Mouse (Mus musculus) cerebellum, adult 2 months (tissue): ENCODE results near the gene Tspan12. TPM values are rescaled to one million over a fixed set of nuclear protein-coding genes. Genes with fewer than 3 reads are reported as not detected.
"Not testable (repeated sequence)": the region's sequence is repeated elsewhere in the genome, so short reads cannot be mapped to it uniquely, and the experiment has no call there.

Experiments used
- DNase-seq, 2 experiments: peaks; one replicate each; pipeline ENCODE4 v3.0.0; 2021
- H3K27ac ChIP-seq: fragments of 200-500 bp; 2 replicates; pipeline ENCODE4 v1.5.1; 2012; ENCODE audit warnings: low read length, control low read depth, inconsistent platforms; ENCODE audit not compliant: insufficient read depth
- H3K27me3 ChIP-seq: fragments of 200-500 bp; 2 replicates; pipeline ENCODE4 v1.6.1; 2012; ENCODE audit warnings: inconsistent platforms, mild to moderate bottlenecking, low read length, moderate library complexity; ENCODE audit not compliant: control insufficient read depth, insufficient read depth
- H3K4me1 ChIP-seq: fragments of 200-500 bp; 2 replicates; pipeline ENCODE4 v1.6.1; 2011; ENCODE audit warnings: low read length; ENCODE audit not compliant: control insufficient read depth, insufficient read depth
- H3K4me3 ChIP-seq: fragments of 200-500 bp; replicated peaks from 2 replicates; pipeline ENCODE3; 2011; ENCODE audit warnings: mild to moderate bottlenecking, low read depth, low read length, control low read depth; ENCODE audit not compliant: insufficient read depth
- CTCF ChIP-seq: fragments of 200-500 bp; IDR thresholded peaks from 2 replicates; pipeline ENCODE4 v1.5.1; 2011; ENCODE audit warnings: low read depth, mild to moderate bottlenecking, control low read depth, low read length, moderate library complexity, borderline replicate concordance; ENCODE audit not compliant: insufficient read depth
- POLR2A ChIP-seq: fragments of 200-500 bp; IDR thresholded peaks from 2 replicates; pipeline ENCODE4 v1.6.1; 2011; ENCODE audit warnings: low read length, control low read depth, borderline replicate concordance; ENCODE audit not compliant: insufficient read depth
- WGBS: fragments of 180-500 bp; shearing (Covaris S2); methylation state at CpG from one replicate; pipeline ENCODE4 v1.1.7; 2018; 5-methylcytosine and 5-hydroxymethylcytosine counted together
- polyA plus RNA-seq: library from polyadenylated mRNA; depleted of rRNA; stranded (reverse); fragments of >200 nt; gene quantifications from 2 replicates; pipeline ENCODE4 v1.2.3, GENCODE M21; 2012

Gene Tspan12
- polyA plus RNA-seq, 1 experiment, result 17.8 TPM

DNA sequence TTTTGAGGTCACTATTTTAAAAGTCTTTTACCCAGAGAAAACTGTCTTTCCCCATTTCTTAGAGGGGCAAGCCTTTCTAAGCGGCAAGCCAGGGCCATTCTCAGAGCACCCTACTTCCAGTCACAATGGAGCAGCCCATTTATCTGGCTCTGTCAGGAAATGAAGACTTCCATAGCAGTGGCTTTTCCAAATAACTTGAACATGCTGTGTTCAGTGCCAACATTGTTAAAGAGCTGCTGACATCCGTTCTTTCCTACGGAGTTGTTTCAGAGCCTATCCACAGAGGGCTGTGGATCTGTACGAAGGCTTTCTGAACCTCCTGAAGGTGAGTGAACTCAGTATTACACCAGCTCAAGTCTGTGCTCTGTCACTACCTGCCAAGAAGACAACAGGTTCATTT lies 55.2 kb downstream of the Tspan12 start:
- Histone ChIP-seq H3K27me3 (no peaks in the 10 kb centered on the region), H3K4me3 (no peak overlapping the region), H3K4me1 (no peaks in the 10 kb centered on the region), H3K27ac (no peak overlapping the region)
- 86% methylated on average over 4 of the region's 4 CpGs for WGBS
- DNase-seq, result no peak
- no peak for TF ChIP-seq POLR2A
- no peak for TF ChIP-seq CTCF

DNA sequence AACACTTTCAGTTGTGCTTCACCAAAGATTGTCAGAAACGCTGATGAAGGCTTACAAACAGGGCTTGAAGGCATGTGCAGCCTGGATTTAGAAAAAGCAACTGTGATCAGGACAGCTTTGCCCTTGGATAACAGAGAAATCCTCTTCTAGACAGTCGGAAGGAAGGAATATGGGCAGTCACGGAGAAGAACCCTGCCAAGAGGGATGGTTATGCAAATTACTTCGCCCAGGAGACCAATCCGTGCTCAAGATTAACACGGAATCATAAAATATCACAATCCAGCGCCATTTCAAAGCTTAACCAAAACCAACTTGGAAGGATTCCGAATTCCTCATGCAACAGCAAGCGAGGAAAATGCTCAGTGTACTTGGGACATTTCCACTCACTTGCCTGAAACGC lies 55.9 kb downstream of the Tspan12 start:
- no peak for DNase-seq
- TF ChIP-seq CTCF, result no peak
- no peak for TF ChIP-seq POLR2A
- 57% methylated on average over 10 of the region's 10 CpGs for WGBS

GRCm38 (mm10) chr6:21795410-21795809 lies 56.9 kb downstream of the Tspan12 start:
- no peak for TF ChIP-seq POLR2A
- no peak for TF ChIP-seq CTCF
- Histone ChIP-seq H3K4me1 (no peaks in the 10 kb centered on the region), H3K4me3 (no peak overlapping the region), H3K27me3 (no peaks in the 10 kb centered on the region), H3K27ac (no peak overlapping the region)
- DNase-seq, result no peak
- WGBS, result 88% methylated on average over 5 of the region's 5 CpGs

More for the DNA sequence above, 55.9 kb downstream of the Tspan12 start:
- H3K27ac ChIP-seq, result no peak overlapping the region
- no peaks in the 10 kb centered on the region for H3K4me1 ChIP-seq
- H3K27me3 ChIP-seq, result no peaks in the 10 kb centered on the region
- H3K4me3 ChIP-seq, result no peak overlapping the region

- H3K27ac ChIP-seq, result no peak overlapping the region
- no peak overlapping the region for H3K4me3 ChIP-seq
- peak; percentile 39; the same call in 1 of the 2 replicates for TF ChIP-seq CTCF
- TF ChIP-seq POLR2A, result no peak
- DNase-seq, result peak; percentile 39 to 62
- no peaks in the 10 kb centered on the region for H3K27me3 ChIP-seq
- no peaks in the 10 kb centered on the region for H3K4me1 ChIP-seq
- WGBS, result 4% methylated on average over 7 of the region's 7 CpGs
Measured at GRCm38 (mm10) chr6:21795072-21795407, 57.3 kb downstream of the Tspan12 start.

GRCm38 (mm10) chr6:21794337-21795071 lies 57.8 kb downstream of the Tspan12 start:
- H3K27ac ChIP-seq, result no peak overlapping the region
- no peak for TF ChIP-seq CTCF
- no peak for TF ChIP-seq POLR2A
- no peaks in the 10 kb centered on the region for H3K27me3 ChIP-seq
- no peak for DNase-seq
- 77% methylated on average over 11 of the region's 11 CpGs for WGBS
- H3K4me3 ChIP-seq, result no peak overlapping the region
- no peaks in the 10 kb centered on the region for H3K4me1 ChIP-seq

- H3K4me1 ChIP-seq, result no peaks in the 10 kb centered on the region
- no peaks in the 10 kb centered on the region for H3K27me3 ChIP-seq
- DNase-seq, result no peak
- no peak for TF ChIP-seq POLR2A
- TF ChIP-seq CTCF, result no peak
- no peak overlapping the region for H3K4me3 ChIP-seq
- no peak overlapping the region for H3K27ac ChIP-seq
- WGBS, result 84% methylated on average over 7 of the region's 7 CpGs
Measured at GRCm38 (mm10) chr6:21791307-21791706, 61.0 kb downstream of the Tspan12 start.

- no peak for TF ChIP-seq CTCF
- TF ChIP-seq POLR2A, result no peak
Measured at GRCm38 (mm10) chr6:21790550-21791086, 61.7 kb downstream of the Tspan12 start.

GRCm38 (mm10) chr6:21790036-21790435 lies 62.3 kb downstream of the Tspan12 start:
- H3K27ac ChIP-seq, result no peak overlapping the region
- 94% methylated on average over 2 of the region's 2 CpGs for WGBS
- DNase-seq, result no peak
- no peaks in the 10 kb centered on the region for H3K27me3 ChIP-seq
- TF ChIP-seq POLR2A (no peak), CTCF (no peak)
- H3K4me3 ChIP-seq, result no peak overlapping the region
- H3K4me1 ChIP-seq, result no peaks in the 10 kb centered on the region

More at GRCm38 (mm10) chr6:21790550-21791086, 61.7 kb downstream of the Tspan12 start:
- no peaks in the 10 kb centered on the region for H3K27me3 ChIP-seq
- no peak overlapping the region for H3K27ac ChIP-seq
- no peak for DNase-seq
- H3K4me1 ChIP-seq, result no peaks in the 10 kb centered on the region
- WGBS, result 84% methylated on average over 4 of the region's 4 CpGs
- H3K4me3 ChIP-seq, result no peak overlapping the region

DNA sequence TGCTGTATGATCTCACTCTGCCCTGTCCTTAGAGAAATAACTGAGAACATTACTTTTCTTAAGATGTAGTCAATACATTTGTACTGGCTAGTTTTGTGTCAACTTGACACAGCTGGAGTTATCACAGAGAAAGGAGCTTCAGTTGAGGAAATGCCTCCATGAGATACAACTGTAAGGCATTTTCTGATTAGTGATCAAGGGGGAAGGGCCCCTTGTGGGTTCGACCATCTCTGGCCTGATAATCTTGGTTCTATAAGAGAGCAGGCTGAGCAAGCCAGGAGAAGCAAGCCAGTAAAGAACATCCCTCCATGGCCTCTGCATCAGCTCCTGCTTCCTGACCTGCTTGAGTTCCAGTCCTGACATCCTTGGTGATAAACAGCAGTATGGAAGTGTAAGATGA lies 62.7 kb downstream of the Tspan12 start:
- 80% methylated on average over 1 of the region's 1 CpGs for WGBS
- H3K4me3 ChIP-seq, DNase-seq, H3K27ac ChIP-seq, H3K4me1 ChIP-seq, H3K27me3 ChIP-seq: not testable (repeated sequence)
